Mouse (Mus musculus) liver, adult 2 months (tissue): Measurements from ENCODE around the gene Ptprg. TPM values are rescaled to one million over a fixed set of nuclear protein-coding genes. Genes with fewer than 3 reads are reported as not detected.

Experiments
- DNase-seq: peaks from one replicate; pipeline ENCODE4 v3.0.0-alpha.2; 2011; ENCODE audit warnings: low read depth, low spot score; ENCODE audit errors: extremely low read depth
- H3K27ac ChIP-seq: fragments of 200-500 bp; replicated peaks from 2 replicates; pipeline ENCODE4 v1.5.1; 2012; ENCODE audit warnings: low read depth, mild to moderate bottlenecking, control low read depth, inconsistent platforms, low read length; ENCODE audit not compliant: insufficient read depth
- H3K27me3 ChIP-seq: fragments of 200-500 bp; 2 replicates; pipeline ENCODE4 v1.6.1; 2012; ENCODE audit warnings: mild to moderate bottlenecking, moderate library complexity, low read length, inconsistent platforms; ENCODE audit not compliant: control insufficient read depth, insufficient read depth
- H3K36me3 ChIP-seq: fragments of 200-500 bp; 2 replicates; pipeline ENCODE4 v1.6.1; 2012; ENCODE audit warnings: low read length, inconsistent platforms; ENCODE audit not compliant: control insufficient read depth, insufficient read depth
- H3K4me1 ChIP-seq: fragments of 200-500 bp; 2 replicates; pipeline ENCODE4 v1.6.1; 2011; ENCODE audit warnings: low read length; ENCODE audit not compliant: control insufficient read depth, insufficient read depth
- H3K4me3 ChIP-seq: fragments of 200-500 bp; 2 replicates; pipeline ENCODE4 v1.5.1; 2011; ENCODE audit warnings: low read depth, mild to moderate bottlenecking, control low read depth, low read length, moderate library complexity; ENCODE audit not compliant: insufficient read depth
- H3K79me2 ChIP-seq: fragments of 200-500 bp; 2 replicates; pipeline ENCODE4 v1.6.1; 2012; ENCODE audit warnings: inconsistent platforms, mild to moderate bottlenecking, low read length, moderate library complexity; ENCODE audit not compliant: control insufficient read depth, insufficient read depth
- H3K9ac ChIP-seq: fragments of 200-500 bp; 2 replicates; pipeline ENCODE4 v1.6.1; 2012; ENCODE audit warnings: low read depth, mild to moderate bottlenecking, control low read depth, inconsistent platforms, low read length
- CTCF ChIP-seq: fragments of 200-500 bp; IDR thresholded peaks from 2 replicates; pipeline ENCODE4 v1.5.1; 2011; ENCODE audit warnings: low read depth, low read length, control low read depth
- POLR2A ChIP-seq: fragments of 200-500 bp; IDR thresholded peaks from 2 replicates; pipeline ENCODE4 v1.6.1; 2011; ENCODE audit warnings: low read length, control low read depth; ENCODE audit not compliant: insufficient read depth; ENCODE audit errors: extremely low read depth
- WGBS: fragments of 180-500 bp; shearing (Covaris S2); methylation state at CpG from one replicate; pipeline ENCODE4 v1.1.7; 2018; 5-methylcytosine and 5-hydroxymethylcytosine counted together
- polyA plus RNA-seq: library from polyadenylated mRNA; depleted of rRNA; stranded (reverse); fragments of >200 nt; gene quantifications from 2 replicates; pipeline ENCODE4 v1.2.3, GENCODE M21; 2012
- total RNA-seq: library from RNA; depleted of rRNA; stranded (reverse); fragments of >200 nt; gene quantifications from 2 replicates; pipeline ENCODE4 v1.2.3, GENCODE M21; 2014

Gene Ptprg
- total and polyA plus RNA-seq, 2 experiments = 17.4 to 19.9 TPM

- no peaks in the 10 kb centered on the region for H3K4me1 ChIP-seq
- no peak for TF ChIP-seq CTCF
- TF ChIP-seq POLR2A = no peak
- no peak overlapping the region for H3K9ac ChIP-seq
- no peak for DNase-seq
- no peak overlapping the region for H3K27ac ChIP-seq
- H3K4me3 ChIP-seq = no peak overlapping the region
- no peaks in the 10 kb centered on the region for H3K79me2 ChIP-seq
- H3K27me3 ChIP-seq = no peaks in the 10 kb centered on the region
- H3K36me3 ChIP-seq = no peaks in the 10 kb centered on the region
- WGBS = 81% methylated on average over 6 of the region's 6 CpGs
Observed at GRCm38 (mm10) chr14:11997555-11997954, 444.2 kb downstream of the Ptprg start.

- H3K27ac ChIP-seq = no peak overlapping the region
- no peaks in the 10 kb centered on the region for H3K4me1 ChIP-seq
- H3K36me3 ChIP-seq = no peaks in the 10 kb centered on the region
- H3K4me3 ChIP-seq = no peak overlapping the region
- no peak for DNase-seq
- no peak overlapping the region for H3K9ac ChIP-seq
- H3K27me3 ChIP-seq = no peaks in the 10 kb centered on the region
- TF ChIP-seq POLR2A (no peak), CTCF (no peak)
- 94% methylated on average over 4 of the region's 4 CpGs for WGBS
- H3K79me2 ChIP-seq = no peaks in the 10 kb centered on the region
Observed at GRCm38 (mm10) chr14:11998464-11998863, 445.1 kb downstream of the Ptprg start.

- 82% methylated on average over 4 of the region's 4 CpGs for WGBS
- Histone ChIP-seq H3K9ac (no peak overlapping the region), H3K4me1 (no peaks in the 10 kb centered on the region), H3K4me3 (no peak overlapping the region), H3K27me3 (no peaks in the 10 kb centered on the region), H3K36me3 (no peaks in the 10 kb centered on the region), H3K27ac (no peak overlapping the region), H3K79me2 (no peaks in the 10 kb centered on the region)
- DNase-seq = no peak
- no peak for TF ChIP-seq POLR2A
- TF ChIP-seq CTCF = no peak
Observed at GRCm38 (mm10) chr14:12004061-12004460, 450.7 kb downstream of the Ptprg start.

DNA sequence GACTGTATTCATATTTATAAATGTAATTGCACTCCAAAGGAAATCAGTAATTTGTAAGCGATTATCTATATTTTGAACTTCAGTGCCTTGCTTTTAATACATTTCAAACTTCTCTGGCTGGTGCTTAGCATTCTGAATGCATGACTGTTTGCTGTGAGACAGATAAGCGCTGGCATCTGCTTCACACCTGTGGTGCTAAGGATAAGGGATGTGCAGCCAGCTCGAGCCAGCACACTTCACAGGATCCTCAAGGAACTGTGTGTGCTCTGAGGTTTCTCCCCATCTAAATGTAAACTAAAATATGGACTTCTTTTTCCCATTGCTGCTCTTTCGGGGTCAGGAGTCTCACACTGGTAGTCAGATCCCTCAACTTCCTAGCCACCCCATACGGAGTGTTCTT, 458.4 kb downstream of the Ptprg start:
- WGBS = 87% methylated on average over 5 of the region's 5 CpGs
- no peak overlapping the region for H3K4me3 ChIP-seq
- no peaks in the 10 kb centered on the region for H3K4me1 ChIP-seq
- H3K36me3 ChIP-seq = no peaks in the 10 kb centered on the region
- no peaks in the 10 kb centered on the region for H3K79me2 ChIP-seq
- no peak overlapping the region for H3K27ac ChIP-seq
- no peak for DNase-seq
- no peak overlapping the region for H3K9ac ChIP-seq
- TF ChIP-seq POLR2A (no peak), CTCF (no peak)
- H3K27me3 ChIP-seq = no peaks in the 10 kb centered on the region

- Histone ChIP-seq H3K9ac (no peak overlapping the region), H3K4me1 (no peaks in the 10 kb centered on the region), H3K4me3 (no peak overlapping the region), H3K36me3 (no peaks in the 10 kb centered on the region), H3K79me2 (no peaks in the 10 kb centered on the region), H3K27me3 (no peaks in the 10 kb centered on the region), H3K27ac (no peak overlapping the region)
- no peak for TF ChIP-seq CTCF
- no peak for TF ChIP-seq POLR2A
- 95% methylated on average over 16 of the region's 16 CpGs for WGBS
- no peak for DNase-seq
Observed at GRCm38 (mm10) chr14:12025812-12026728, 472.7 kb downstream of the Ptprg start.

DNA sequence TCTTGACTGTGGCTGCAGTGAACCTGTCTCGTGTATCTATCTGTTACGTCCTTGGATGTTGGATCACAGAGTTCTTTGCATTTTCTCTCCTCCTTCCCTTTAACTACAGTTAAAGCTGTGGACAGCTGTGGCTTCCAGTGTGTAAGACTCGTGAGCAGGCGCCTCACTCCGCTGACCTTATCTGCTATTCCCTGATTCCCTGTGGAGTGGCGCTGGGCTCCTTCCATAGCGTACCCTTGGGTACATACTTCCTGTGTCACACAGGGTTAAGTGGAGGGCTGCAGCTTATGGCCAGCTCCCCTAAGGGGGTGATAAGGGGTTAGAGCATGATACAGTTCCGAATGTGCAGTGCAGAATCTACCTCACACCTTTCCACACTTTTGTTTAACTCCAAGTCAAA, 473.9 kb downstream of the Ptprg start:
- no peaks in the 10 kb centered on the region for H3K36me3 ChIP-seq
- no peak overlapping the region for H3K4me3 ChIP-seq
- H3K79me2 ChIP-seq = no peaks in the 10 kb centered on the region
- no peaks in the 10 kb centered on the region for H3K27me3 ChIP-seq
- DNase-seq = no peak
- no peak overlapping the region for H3K9ac ChIP-seq
- 85% methylated on average over 8 of the region's 8 CpGs for WGBS
- H3K27ac ChIP-seq = no peak overlapping the region
- H3K4me1 ChIP-seq = no peaks in the 10 kb centered on the region
- TF ChIP-seq POLR2A (no peak), CTCF (no peak)
